Mouse (Mus musculus) neural tube, embryonic 13.5 days (tissue): Measurements from ENCODE around the gene Gm6034. TPM values are rescaled to one million over a fixed set of nuclear protein-coding genes. Genes with fewer than 3 reads are reported as not detected.
"Not testable (repeated sequence)": the region's sequence is repeated elsewhere in the genome, so short reads cannot be mapped to it uniquely, and the experiment has no call there.

Experiments
- ATAC-seq: fragments of 200-750 bp; cut with Nextera tagmentation; 2 replicates; pipeline ENCODE4 v1.8.0; 2017; ENCODE audit warnings: low read depth, mild to moderate bottlenecking, moderate TSS enrichment, moderate library complexity
- H3K27ac ChIP-seq: fragments of 300-500 bp; sonication (generic); replicated peaks from 2 replicates; pipeline ENCODE4 v1.5.1; 2015; ENCODE audit warnings: moderate library complexity, mild to moderate bottlenecking, inconsistent platforms
- H3K27me3 ChIP-seq: fragments of 300-500 bp; sonication (generic); 2 replicates; pipeline ENCODE4 v1.6.1; 2015; ENCODE audit warnings: mild to moderate bottlenecking, inconsistent platforms
- H3K36me3 ChIP-seq: fragments of 300-500 bp; sonication (generic); 2 replicates; pipeline ENCODE4 v1.6.1; 2015; ENCODE audit warnings: mild to moderate bottlenecking, inconsistent platforms
- H3K4me1 ChIP-seq: fragments of 300-500 bp; sonication (generic); replicated peaks from 2 replicates; pipeline ENCODE4 v1.6.1; 2015; ENCODE audit warnings: inconsistent platforms
- H3K4me2 ChIP-seq: fragments of 300-500 bp; sonication (generic); 2 replicates; pipeline ENCODE4 v1.6.1; 2015; ENCODE audit warnings: inconsistent platforms, mild to moderate bottlenecking, moderate library complexity
- H3K4me3 ChIP-seq: fragments of 300-500 bp; sonication (generic); 2 replicates; pipeline ENCODE4 v1.5.1; 2015; ENCODE audit warnings: mild to moderate bottlenecking, inconsistent platforms
- H3K9ac ChIP-seq: fragments of 300-500 bp; sonication (generic); 2 replicates; pipeline ENCODE4 v1.6.1; 2015; ENCODE audit warnings: moderate library complexity, mild to moderate bottlenecking, inconsistent platforms
- H3K9me3 ChIP-seq: fragments of 300-500 bp; sonication (generic); 2 replicates; pipeline ENCODE4 v1.6.1; 2016; ENCODE audit warnings: inconsistent platforms
- WGBS: fragments of 180-500 bp; shearing (Covaris S2); methylation state at CpG from one replicate; pipeline ENCODE4 v1.1.7; 2015; 5-methylcytosine and 5-hydroxymethylcytosine counted together
- polyA plus RNA-seq: library from polyadenylated mRNA; unstranded; fragments of >200 nt; fragmentation: Nextera tagmentation; extraction: Ambion mirVana; gene quantifications from 2 replicates; pipeline ENCODE4 v1.2.1, GENCODE M21; 2015

The Gm6034 gene
- polyA plus RNA-seq, 1 experiment from 2014 or later, result not detected

DNA sequence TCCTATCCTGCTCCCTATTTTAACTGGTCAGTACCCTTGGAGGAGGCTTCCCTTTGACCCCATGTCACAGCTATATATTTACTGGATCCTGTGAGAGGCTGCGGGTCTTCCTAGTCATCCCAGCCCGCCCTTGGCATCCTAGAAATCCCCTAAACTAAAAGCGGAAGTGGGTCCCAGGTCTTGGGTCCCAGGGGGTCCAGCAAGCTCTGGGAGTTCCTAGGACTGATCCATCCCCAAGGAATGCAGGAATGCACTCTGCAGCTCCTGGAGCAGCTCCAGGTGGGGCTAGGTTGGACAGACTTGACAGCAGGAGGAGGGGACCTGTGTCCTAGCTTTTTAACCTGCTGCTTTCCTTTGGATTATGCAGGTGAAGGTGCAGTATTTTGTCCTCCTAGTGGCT, 51.2 kb downstream of the Gm6034 start:
- no peak overlapping the region for H3K4me3 ChIP-seq
- H3K9me3 ChIP-seq, result no peaks in the 10 kb centered on the region
- H3K4me2 ChIP-seq, result no peak overlapping the region
- H3K9ac ChIP-seq, result no peak overlapping the region
- no peak for ATAC-seq
- 36% methylated on average over 3 of the region's 3 CpGs for WGBS
- H3K27ac ChIP-seq, result no peak overlapping the region
- H3K27me3 ChIP-seq, result no peaks in the 10 kb centered on the region
- no peaks in the 10 kb centered on the region for H3K36me3 ChIP-seq
- no peaks in the 10 kb centered on the region for H3K4me1 ChIP-seq

- not testable (repeated sequence) for H3K27ac ChIP-seq, H3K9ac ChIP-seq, H3K27me3 ChIP-seq, H3K4me3 ChIP-seq, ATAC-seq, H3K36me3 ChIP-seq, H3K4me2 ChIP-seq, H3K9me3 ChIP-seq, H3K4me1 ChIP-seq
- WGBS, result 49% methylated on average over 2 of the region's 2 CpGs
Observed at GRCm38 (mm10) chr17:36099603-36100002, 56.8 kb downstream of the Gm6034 start.

GRCm38 (mm10) chr17:36102091-36102490, 59.3 kb downstream of the Gm6034 start:
- H3K36me3 ChIP-seq, H3K9ac ChIP-seq, H3K27me3 ChIP-seq, H3K4me3 ChIP-seq, ATAC-seq, H3K9me3 ChIP-seq, H3K27ac ChIP-seq, H3K4me1 ChIP-seq, H3K4me2 ChIP-seq: not testable (repeated sequence)
- WGBS, result 82% methylated on average over 12 of the region's 12 CpGs

Other genes starting within 250 kb of the Gm6034 start
- gene Ier3, start 221.3 kb upstream of the Gm6034 start, polyA plus RNA-seq, result 11.2 and 11.6 TPM in 2 replicates
- gene Flot1, start 219.7 kb upstream of the Gm6034 start, polyA plus RNA-seq, result 93.6 and 96.5 TPM in 2 replicates
- gene Tubb5, start 204.7 kb upstream of the Gm6034 start, polyA plus RNA-seq, result 1,686 and 1,692 TPM in 2 replicates
- 7.2 and 9.6 TPM in 2 replicates for gene Mdc1, start 201.4 kb upstream of the Gm6034 start, polyA plus RNA-seq
- gene Nrm, start 181.6 kb upstream of the Gm6034 start, polyA plus RNA-seq, result 28.2 and 29.0 TPM in 2 replicates
- gene Ppp1r18, start 177.4 kb upstream of the Gm6034 start, polyA plus RNA-seq, result 28.9 and 33.6 TPM in 2 replicates
- 31.0 and 39.6 TPM in 2 replicates for gene Dhx16, start 163.1 kb upstream of the Gm6034 start, polyA plus RNA-seq
- gene 2310061I04Rik, start 145.5 kb upstream of the Gm6034 start, polyA plus RNA-seq, result 45.1 and 50.5 TPM in 2 replicates
- 357 and 369 TPM in 2 replicates for gene Atat1, start 132.9 kb upstream of the Gm6034 start, polyA plus RNA-seq
- gene Mrps18b, start 126.6 kb upstream of the Gm6034 start, polyA plus RNA-seq, result 56.1 and 62.7 TPM in 2 replicates
- 44.6 and 45.9 TPM in 2 replicates for gene Ppp1r10, start 126.5 kb upstream of the Gm6034 start, polyA plus RNA-seq
- 90.5 and 111 TPM in 2 replicates for gene Abcf1, start 73.2 kb upstream of the Gm6034 start, polyA plus RNA-seq
- 47.9 and 50.0 TPM in 2 replicates for gene Gnl1, start 63.1 kb upstream of the Gm6034 start, polyA plus RNA-seq
- gene Prr3, start 62.7 kb upstream of the Gm6034 start, polyA plus RNA-seq, result 64.0 and 69.4 TPM in 2 replicates
- gene H2-T24, start 22.4 kb upstream of the Gm6034 start, polyA plus RNA-seq, result 8.7 and 10.0 TPM in 2 replicates
- 2.3 and 3.3 TPM in 2 replicates for gene H2-T23, start 10.1 kb upstream of the Gm6034 start, polyA plus RNA-seq
- 7.1 and 7.9 TPM in 2 replicates for gene H2-T22, start 214 bp upstream of the Gm6034 start, polyA plus RNA-seq
- not detected in 2 replicates for gene Gm11127, start 15.4 kb downstream of the Gm6034 start, polyA plus RNA-seq
- gene Gm19684, start 78.7 kb downstream of the Gm6034 start, polyA plus RNA-seq, result not detected in 2 replicates
- not detected in 2 replicates for gene Gm7030, start 86.5 kb downstream of the Gm6034 start, polyA plus RNA-seq
- not detected in 2 replicates for gene Gm8909, start 125.6 kb downstream of the Gm6034 start, polyA plus RNA-seq
- gene H2-T3, start 147.3 kb downstream of the Gm6034 start, polyA plus RNA-seq, result not detected in 2 replicates
- gene Rpp21, start 215.1 kb downstream of the Gm6034 start, polyA plus RNA-seq, result 93.9 and 122 TPM in 2 replicates
- gene Trim39, start 229.3 kb downstream of the Gm6034 start, polyA plus RNA-seq, result 26.4 and 27.2 TPM in 2 replicates
- gene H2-M10.2, start 243.5 kb downstream of the Gm6034 start, polyA plus RNA-seq, result not detected in 2 replicates